Mouse (Mus musculus): ENCODE data around the gene Olfr1229.

Olfr1229 gene

DNA sequence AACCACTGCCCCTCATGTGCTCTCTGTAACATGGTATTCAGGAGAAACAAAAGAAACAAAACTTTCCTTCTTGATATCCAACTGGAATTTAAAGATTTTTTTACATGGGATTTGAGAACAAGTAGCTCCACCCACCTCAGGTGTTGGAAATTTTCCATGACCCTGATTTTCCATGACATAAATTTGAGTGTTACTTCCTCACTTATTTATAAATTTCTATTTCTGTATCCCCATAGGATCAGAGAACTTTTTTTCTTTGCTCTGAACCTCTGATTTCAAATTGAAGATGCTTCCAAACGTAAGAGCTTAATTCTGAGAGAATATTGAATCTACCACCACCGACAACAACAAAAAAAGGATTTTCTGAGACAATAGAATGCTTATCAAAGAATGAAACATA lies at the start of gene Olfr1229:
Gene Olfr1229, minus strand, starts transcription at position 101 of the 400 bp plus-strand sequence.
- Histone ChIP-seq H3K9me3 (ENCODE audit: low read length) (no peaks in the 10 kb centered on the region), H3K36me3 (ENCODE audit: insufficient read depth, low read length) (no peaks in the 10 kb centered on the region), H3K4me3 (replicated peaks; ENCODE audit: low read length) (no peak within 1 kb of the TSS), H3K27me3 (ENCODE audit: insufficient read depth, low read length) (no peaks in the 10 kb centered on the region), H3K4me1 (replicated peaks; ENCODE audit: low read depth, low read length) (no peaks in the 10 kb centered on the region)
- no peak for TF ChIP-seq CTCF (conservative IDR thresholded peaks at IDR 0.05; ENCODE audit: low read length)
- no peak for TF ChIP-seq POU5F1 (IDR thresholded peaks at IDR 0.05; ENCODE audit: borderline replicate concordance, low read length)
- no peak for TF ChIP-seq NANOG (IDR thresholded peaks at IDR 0.05; ENCODE audit: borderline replicate concordance, low read length)

DNA sequence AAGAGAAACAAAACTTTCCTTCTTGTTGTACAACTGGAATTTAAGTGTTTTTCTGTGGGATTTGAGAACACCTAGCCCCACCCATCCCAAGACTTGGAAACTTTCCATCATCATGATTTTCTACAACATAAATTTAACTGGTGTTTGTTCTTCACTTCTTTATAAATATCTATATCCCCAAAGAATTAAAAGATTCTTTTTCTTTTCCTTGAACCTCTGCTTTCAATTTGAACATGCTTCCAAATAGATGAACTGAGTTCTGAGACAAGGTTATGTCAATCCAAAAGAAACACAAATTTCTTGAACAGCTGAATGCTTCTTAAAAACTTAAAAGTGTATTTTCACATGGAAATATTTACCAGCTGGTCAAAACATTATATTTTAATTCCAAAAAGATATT lies 41.8 kb upstream of the Olfr1229 start, which contains the start of gene Olfr1232:
Gene Olfr1232, minus strand, starts transcription at position 101 of the 400 bp plus-strand sequence.
- Histone ChIP-seq H3K27me3 (ENCODE audit: insufficient read depth, low read length) (no peaks in the 10 kb centered on the region), H3K4me3 (replicated peaks; ENCODE audit: low read length) (no peak within 1 kb of the TSS), H3K9me3 (ENCODE audit: low read length) (no peaks in the 10 kb centered on the region), H3K4me1 (replicated peaks; ENCODE audit: low read depth, low read length) (no peaks in the 10 kb centered on the region), H3K36me3 (ENCODE audit: insufficient read depth, low read length) (no peaks in the 10 kb centered on the region)
- TF ChIP-seq NANOG (IDR thresholded peaks at IDR 0.05; ENCODE audit: borderline replicate concordance, low read length) (no peak), CTCF (conservative IDR thresholded peaks at IDR 0.05; ENCODE audit: low read length) (no peak), POU5F1 (IDR thresholded peaks at IDR 0.05; ENCODE audit: borderline replicate concordance, low read length) (no peak)

- no peak within 1 kb of the TSS for H3K4me3 ChIP-seq (replicated peaks; ENCODE audit: low read length)
- H3K4me1 ChIP-seq (replicated peaks; ENCODE audit: low read depth, low read length), result no peaks in the 10 kb centered on the region
- H3K27me3 ChIP-seq (ENCODE audit: insufficient read depth, low read length), result no peaks in the 10 kb centered on the region
- no peaks in the 10 kb centered on the region for H3K36me3 ChIP-seq (ENCODE audit: insufficient read depth, low read length)
- no peak for TF ChIP-seq NANOG (IDR thresholded peaks at IDR 0.05; ENCODE audit: borderline replicate concordance, low read length)
- no peak for TF ChIP-seq POU5F1 (IDR thresholded peaks at IDR 0.05; ENCODE audit: borderline replicate concordance, low read length)
- TF ChIP-seq CTCF (conservative IDR thresholded peaks at IDR 0.05; ENCODE audit: low read length), result no peak
- H3K9me3 ChIP-seq (ENCODE audit: low read length), result 0 out of 2 replicates have a peak, but pooled peaks cover 6% of the 10 kb centered on the region
Observed at GRCm38 (mm10) chr2:89306974-89307373, 19.2 kb upstream of the Olfr1229 start, which contains the start of gene Olfr1231. TSS of gene Olfr1231 (minus strand) at chr2:89307074.

DNA sequence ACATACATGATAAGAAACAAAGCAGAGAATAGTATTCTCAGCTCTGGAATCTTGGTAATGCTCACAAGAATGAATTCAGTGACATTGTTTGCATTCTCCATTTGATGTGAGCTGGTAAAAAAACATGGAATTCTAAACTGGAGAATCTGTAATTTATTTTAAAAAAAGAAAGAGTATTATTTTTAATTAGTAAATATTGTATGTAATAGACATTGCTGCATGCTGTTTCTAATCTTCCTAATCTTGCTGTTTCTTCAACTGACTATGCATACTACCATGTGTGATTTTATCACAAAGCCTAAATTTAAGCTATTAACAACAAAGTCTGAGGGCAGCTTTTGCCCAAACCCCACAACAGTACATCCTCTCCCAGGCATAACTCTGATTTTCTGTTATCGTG lies 9.4 kb upstream of the Olfr1229 start, which contains the start of gene Olfr1230:
Gene Olfr1230, minus strand, starts transcription at position 101 of the 400 bp plus-strand sequence.
- H3K4me1 ChIP-seq (replicated peaks; ENCODE audit: low read depth, low read length), result no peaks in the 10 kb centered on the region
- no peaks in the 10 kb centered on the region for H3K9me3 ChIP-seq (ENCODE audit: low read length)
- H3K27me3 ChIP-seq (ENCODE audit: insufficient read depth, low read length), result no peaks in the 10 kb centered on the region
- H3K36me3 ChIP-seq (ENCODE audit: insufficient read depth, low read length), result no peaks in the 10 kb centered on the region
- no peak within 1 kb of the TSS for H3K4me3 ChIP-seq (replicated peaks; ENCODE audit: low read length)
- TF ChIP-seq NANOG (IDR thresholded peaks at IDR 0.05; ENCODE audit: borderline replicate concordance, low read length), result no peak
- TF ChIP-seq CTCF (conservative IDR thresholded peaks at IDR 0.05; ENCODE audit: low read length), result no peak
- TF ChIP-seq POU5F1 (IDR thresholded peaks at IDR 0.05; ENCODE audit: borderline replicate concordance, low read length), result no peak

DNA sequence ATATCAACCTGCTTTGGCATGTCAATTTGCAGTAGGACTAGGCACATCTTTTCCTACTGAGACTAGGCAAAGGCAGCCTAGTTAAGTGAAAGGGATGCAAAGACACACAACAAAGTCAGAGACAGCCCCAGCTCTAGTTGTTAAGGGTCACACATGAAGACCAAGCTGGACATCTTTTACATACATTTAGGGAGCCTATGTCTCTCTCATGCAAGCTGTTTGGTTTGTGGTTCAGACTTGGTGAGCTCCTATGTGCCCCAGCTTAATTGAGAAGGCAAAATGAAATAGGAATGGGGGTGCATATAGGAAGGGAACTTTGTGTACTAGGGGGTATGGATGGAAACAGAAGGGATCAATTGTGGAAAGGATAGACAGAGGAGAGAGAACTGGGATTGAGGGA lies 33.9 kb downstream of the Olfr1229 start, which contains the start of gene Olfr1228:
Gene Olfr1228, minus strand, starts transcription at position 101 of the 400 bp plus-strand sequence.
- no peaks in the 10 kb centered on the region for H3K9me3 ChIP-seq (ENCODE audit: low read length)
- TF ChIP-seq CTCF (conservative IDR thresholded peaks at IDR 0.05; ENCODE audit: low read length), result no peak
- TF ChIP-seq NANOG (IDR thresholded peaks at IDR 0.05; ENCODE audit: borderline replicate concordance, low read length), result no peak
- TF ChIP-seq POU5F1 (IDR thresholded peaks at IDR 0.05; ENCODE audit: borderline replicate concordance, low read length), result no peak
- H3K36me3 ChIP-seq (ENCODE audit: insufficient read depth, low read length), result no peaks in the 10 kb centered on the region
- H3K4me3 ChIP-seq (replicated peaks; ENCODE audit: low read length), result no peak within 1 kb of the TSS
- no peaks in the 10 kb centered on the region for H3K4me1 ChIP-seq (replicated peaks; ENCODE audit: low read depth, low read length)
- no peaks in the 10 kb centered on the region for H3K27me3 ChIP-seq (ENCODE audit: insufficient read depth, low read length)

Data from E14TG2a.4 (cell line).